Mouse (Mus musculus) kidney, embryonic 14.5 days (tissue): ENCODE data around the gene Adgre4. TPM values are rescaled to one million over a fixed set of nuclear protein-coding genes. Genes with fewer than 3 reads are reported as not detected.
"Not testable (repeated sequence)": the region's sequence is repeated elsewhere in the genome, so short reads cannot be mapped to it uniquely, and the experiment has no call there.

Experiments
- ATAC-seq: fragments of 200-750 bp; cut with Nextera tagmentation; 2 replicates; pipeline ENCODE4 v1.8.0; 2017; ENCODE audit warnings: moderate number of reproducible peaks, mild to moderate bottlenecking, moderate TSS enrichment, moderate library complexity; ENCODE audit not compliant: low FRiP score, low TSS enrichment
- H3K27ac ChIP-seq: fragments of 300-500 bp; sonication (generic); 2 replicates; pipeline ENCODE4 v1.5.1; 2014; ENCODE audit warnings: low read depth, mild to moderate bottlenecking, low read length, moderate library complexity, mixed read lengths
- H3K27me3 ChIP-seq: fragments of 300-500 bp; sonication (generic); 2 replicates; pipeline ENCODE4 v1.6.1; 2014; ENCODE audit warnings: mild to moderate bottlenecking, low read length; ENCODE audit not compliant: control insufficient read depth, insufficient read depth
- H3K36me3 ChIP-seq: fragments of 300-500 bp; sonication (generic); 2 replicates; pipeline ENCODE4 v1.6.1; 2014; ENCODE audit warnings: low read length, mixed read lengths; ENCODE audit not compliant: control insufficient read depth, insufficient read depth
- H3K4me1 ChIP-seq: fragments of 300-500 bp; sonication (generic); 2 replicates; pipeline ENCODE4 v1.6.1; 2014; ENCODE audit warnings: low read length, mixed read lengths; ENCODE audit not compliant: control insufficient read depth, insufficient read depth
- H3K4me2 ChIP-seq: fragments of 300-500 bp; sonication (generic); replicated peaks from 2 replicates; pipeline ENCODE4 v1.6.1; 2014; ENCODE audit warnings: low read depth, mild to moderate bottlenecking, low read length
- H3K4me3 ChIP-seq: fragments of 300-500 bp; sonication (generic); 2 replicates; pipeline ENCODE4 v1.5.1; 2014; ENCODE audit warnings: mild to moderate bottlenecking, low read length
- H3K9ac ChIP-seq: fragments of 300-500 bp; sonication (generic); 2 replicates; pipeline ENCODE4 v1.6.1; 2014; ENCODE audit warnings: low read depth, mild to moderate bottlenecking, low read length, moderate library complexity
- H3K9me3 ChIP-seq: fragments of 300-500 bp; sonication (generic); 2 replicates; pipeline ENCODE4 v1.6.1; 2016; ENCODE audit warnings: low read length; ENCODE audit not compliant: control insufficient read depth
- WGBS: fragments of 180-500 bp; shearing (Covaris S2); extraction: QIAGEN DNeasy Blood & Tissue Kit; methylation state at CpG from one replicate; pipeline ENCODE4 v1.1.7; 2014; 5-methylcytosine and 5-hydroxymethylcytosine counted together
- polyA plus RNA-seq: library from polyadenylated mRNA; unstranded; fragments of >200 nt; fragmentation: Nextera tagmentation; extraction: Ambion mirVana; gene quantifications from 2 replicates; pipeline ENCODE4 v1.2.1, GENCODE M21; 2014

Gene Adgre4
- polyA plus RNA-seq, 1 experiment from 2014 or later: 0.81 TPM

- H3K4me2 ChIP-seq: peak overlapping the region; percentile 50
- not testable (repeated sequence) for H3K9me3 ChIP-seq, H3K27me3 ChIP-seq, H3K36me3 ChIP-seq, H3K9ac ChIP-seq, H3K4me1 ChIP-seq, ATAC-seq
- peak overlapping the region; percentile 48 for H3K4me3 ChIP-seq
- 12% methylated on average over 6 of the region's 8 CpGs for whole genome bisulfite sequencing
- H3K27ac ChIP-seq: 0 out of 2 replicates have a peak overlapping the region, but pooled peaks have one; percentile 47
These were observed 142.7 kb downstream of the Adgre4 start for GRCm38 (mm10) chr17:55892406-55892955.

DNA sequence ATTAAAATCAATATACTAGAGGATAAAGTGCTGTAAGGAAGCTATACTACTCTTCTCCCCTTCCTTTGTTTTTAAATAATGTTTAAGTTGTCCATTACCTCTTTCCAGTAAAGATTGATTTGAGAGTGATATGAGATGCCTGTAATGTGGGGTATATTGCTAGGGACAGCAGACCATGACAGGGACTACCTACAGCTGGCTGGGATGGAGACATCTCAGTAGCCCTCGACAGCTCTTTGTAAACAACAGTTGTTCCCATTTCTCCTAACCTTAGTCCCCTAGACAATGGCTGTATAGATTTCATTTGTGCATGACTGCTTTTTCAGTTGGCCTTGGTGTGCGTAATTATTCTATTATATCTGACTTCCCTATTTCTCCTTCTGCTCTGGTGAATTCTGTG, 153.3 kb downstream of the Adgre4 start:
- Histone ChIP-seq H3K4me3 (no peak overlapping the region), H3K9ac (no peak overlapping the region), H3K4me1 (no peaks in the 10 kb centered on the region), H3K27me3 (no peaks in the 10 kb centered on the region), H3K4me2 (no peak overlapping the region), H3K36me3 (peaks cover 1% of the 10 kb centered on the region), H3K27ac (no peak overlapping the region), H3K9me3 (peaks cover 6% of the 10 kb centered on the region; the same call in 1 of the 2 replicates)
- ATAC-seq: peak; percentile 57; the same call in 1 of the 2 replicates
- WGBS: 63% methylated on average over 2 of the region's 2 CpGs

Other genes with a start within 250 kb of the Adgre4 start
- gene Vmn2r118, start 124.8 kb upstream of the Adgre4 start, polyA plus RNA-seq: not detected in 2 replicates
- 8.8 TPM in 2 replicates for gene Pot1b, start 37.4 kb upstream of the Adgre4 start, polyA plus RNA-seq
- 8.6 and 11.9 TPM in 2 replicates for gene Zfp119a, start 128.9 kb downstream of the Adgre4 start, polyA plus RNA-seq
- gene Zfp959, start 142.1 kb downstream of the Adgre4 start, polyA plus RNA-seq: 17.9 and 19.4 TPM in 2 replicates
- gene Zfp119b, start 199.5 kb downstream of the Adgre4 start, polyA plus RNA-seq: 6.8 and 6.9 TPM in 2 replicates
- gene Ebi3, start 202.7 kb downstream of the Adgre4 start, polyA plus RNA-seq: 2.0 and 2.2 TPM in 2 replicates
- gene Yju2, start 209.1 kb downstream of the Adgre4 start, polyA plus RNA-seq: 24.3 and 27.9 TPM in 2 replicates
- gene Shd, start 220.5 kb downstream of the Adgre4 start, polyA plus RNA-seq: 22.3 and 27.0 TPM in 2 replicates
- 20.7 and 25.7 TPM in 2 replicates for gene Fsd1, start 236.5 kb downstream of the Adgre4 start, polyA plus RNA-seq